Mouse (Mus musculus) brain, adult 2 months (tissue): Measurements from ENCODE around the gene Crebl2.

Source experiments
- DNase-seq: peaks from one replicate; pipeline ENCODE4 v3.0.0; 2011; ENCODE audit warnings: low read depth, low spot score

The Crebl2 gene

GRCm38 (mm10) chr6:134872236-134872635 is 42.3 kb downstream of the Crebl2 start:
- no peak for DNase-seq

GRCm38 (mm10) chr6:134873018-134873417 is 43.1 kb downstream of the Crebl2 start:
- DNase-seq = no peak

- peak; percentile 50 for DNase-seq
These were observed 46.8 kb downstream of the Crebl2 start for GRCm38 (mm10) chr6:134876795-134877194.

- no peak for DNase-seq
These were observed 47.3 kb downstream of the Crebl2 start for GRCm38 (mm10) chr6:134877276-134877675.

- peak; percentile 87 for DNase-seq
These were observed 47.9 kb downstream of the Crebl2 start for GRCm38 (mm10) chr6:134877892-134878291.

- DNase-seq = no peak
These were observed 49.6 kb downstream of the Crebl2 start for GRCm38 (mm10) chr6:134879556-134879955.

- DNase-seq = no peak
These were observed 50.1 kb downstream of the Crebl2 start for GRCm38 (mm10) chr6:134880046-134880445.

- no peak for DNase-seq
These were observed 53.7 kb downstream of the Crebl2 start for GRCm38 (mm10) chr6:134883661-134884060.

GRCm38 (mm10) chr6:134885515-134885914 is 55.6 kb downstream of the Crebl2 start:
- DNase-seq = no peak

GRCm38 (mm10) chr6:134886475-134886874 is 56.5 kb downstream of the Crebl2 start:
- peak; percentile 58 for DNase-seq

GRCm38 (mm10) chr6:134887008-134887407 is 57.1 kb downstream of the Crebl2 start:
- DNase-seq = peak; percentile 71

GRCm38 (mm10) chr6:134887711-134888449 is 57.9 kb downstream of the Crebl2 start:
- peak; percentile 99 for DNase-seq

- peak; percentile 86 for DNase-seq
These were observed 58.6 kb downstream of the Crebl2 start for GRCm38 (mm10) chr6:134888563-134889017.

- no peak for DNase-seq
These were observed 59.8 kb downstream of the Crebl2 start for GRCm38 (mm10) chr6:134889763-134890162.

- DNase-seq = no peak
These were observed 60.5 kb downstream of the Crebl2 start for GRCm38 (mm10) chr6:134890436-134890835.

GRCm38 (mm10) chr6:134896570-134897436 is 66.8 kb downstream of the Crebl2 start:
- no peak for DNase-seq

GRCm38 (mm10) chr6:134897443-134898094 is 67.6 kb downstream of the Crebl2 start:
- DNase-seq = peak; percentile 95

GRCm38 (mm10) chr6:134898095-134898965 is 68.4 kb downstream of the Crebl2 start, which contains the start of gene Gpr19:
Gene Gpr19, minus strand, starts transcription at chr6:134898578.
- DNase-seq = peak; percentile 97

GRCm38 (mm10) chr6:134903368-134903767 is 73.4 kb downstream of the Crebl2 start:
- no peak for DNase-seq

- DNase-seq = no peak
These were observed 74.2 kb downstream of the Crebl2 start for GRCm38 (mm10) chr6:134903891-134904884.
